Mouse (Mus musculus) NIH3T3 (cell line): ENCODE data around the gene C1qc.

Source experiments
- DNase-seq: peaks from one replicate; pipeline ENCODE4 v3.0.0-alpha.2; 2012; ENCODE audit warnings: low read depth

Gene C1qc

DNA sequence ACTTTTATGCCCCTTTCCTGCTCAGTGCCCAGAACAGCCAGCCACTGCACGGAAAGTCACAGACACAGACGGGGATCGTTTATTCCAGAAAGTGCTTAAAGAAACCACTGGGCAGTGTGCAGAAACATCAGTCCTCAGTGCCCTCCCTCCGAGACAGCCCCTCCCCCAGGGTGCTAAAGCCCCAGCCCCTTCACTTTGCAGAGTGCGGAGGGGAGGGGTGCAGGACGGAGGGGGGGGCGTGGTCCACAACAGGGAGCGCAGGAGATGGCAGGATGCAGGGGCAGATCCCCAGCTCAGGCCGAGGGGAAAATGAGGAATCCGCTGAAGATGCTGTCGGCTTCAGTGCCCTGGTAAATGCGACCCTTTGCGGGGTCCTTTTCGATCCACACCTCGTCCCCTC lies 3.0 kb upstream of the C1qc start:
- no peak for DNase-seq

DNA sequence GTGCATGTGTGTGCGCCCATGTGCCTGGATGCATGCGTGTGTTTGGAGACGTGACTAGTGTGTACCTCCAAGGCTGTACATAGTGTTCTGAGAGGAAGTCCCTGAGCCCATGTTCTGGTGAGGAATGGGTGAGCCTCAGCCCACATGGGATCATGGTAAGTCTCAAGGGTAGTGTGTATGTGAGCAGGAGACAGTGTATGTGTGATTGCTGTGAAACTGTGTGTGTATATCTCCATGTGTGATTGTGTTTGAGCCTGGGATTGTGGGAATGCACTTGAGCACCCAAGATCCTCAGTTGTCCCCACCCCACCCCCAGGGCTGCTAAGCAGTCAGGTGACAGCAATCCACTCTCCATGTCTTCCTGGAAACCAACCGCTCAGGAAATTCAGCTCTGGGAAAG lies 2.0 kb upstream of the C1qc start:
- DNase-seq: no peak

DNA sequence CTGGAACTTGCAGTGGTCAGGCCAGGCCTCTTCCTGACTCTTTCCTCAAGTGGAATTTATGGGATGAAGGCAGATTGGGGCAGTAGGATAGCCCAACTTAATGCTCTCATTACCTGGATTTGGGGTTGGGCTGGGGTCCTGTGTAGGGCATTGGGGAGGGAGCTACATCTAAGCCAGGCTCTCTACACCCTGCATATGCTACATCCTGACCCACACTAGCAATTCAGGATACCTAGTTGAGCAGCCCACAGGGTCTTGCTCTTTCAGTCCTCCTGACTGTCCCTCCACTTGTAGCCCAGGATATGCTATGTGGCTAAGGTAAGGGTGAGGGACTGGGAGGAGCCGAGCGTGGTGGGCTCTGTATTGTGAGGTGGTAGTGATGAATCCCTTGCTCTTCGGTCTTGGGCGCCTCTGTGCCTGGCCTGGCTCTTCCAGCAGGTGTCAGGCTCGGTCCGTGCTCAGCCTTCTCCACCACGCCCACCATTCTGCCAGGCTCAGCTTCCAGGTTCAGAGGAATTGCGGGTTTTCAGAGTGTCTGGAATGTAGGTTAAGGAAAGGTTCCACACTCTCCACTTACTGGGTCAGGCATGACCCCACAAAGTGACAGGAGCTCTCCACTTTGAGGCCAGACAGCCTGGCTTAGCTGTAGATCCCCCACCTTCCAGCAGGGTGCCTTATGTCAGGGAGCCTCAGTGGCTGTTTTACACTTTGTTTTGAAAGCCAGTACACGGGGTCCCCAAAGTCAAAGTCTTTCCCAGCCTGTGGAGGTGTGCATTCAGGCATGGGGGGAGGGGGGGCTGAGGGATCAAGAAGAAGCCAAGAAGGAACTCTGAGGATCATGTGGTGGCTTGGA lies 1.1 kb upstream of the C1qc start:
- peak; percentile 57 for DNase-seq

DNA sequence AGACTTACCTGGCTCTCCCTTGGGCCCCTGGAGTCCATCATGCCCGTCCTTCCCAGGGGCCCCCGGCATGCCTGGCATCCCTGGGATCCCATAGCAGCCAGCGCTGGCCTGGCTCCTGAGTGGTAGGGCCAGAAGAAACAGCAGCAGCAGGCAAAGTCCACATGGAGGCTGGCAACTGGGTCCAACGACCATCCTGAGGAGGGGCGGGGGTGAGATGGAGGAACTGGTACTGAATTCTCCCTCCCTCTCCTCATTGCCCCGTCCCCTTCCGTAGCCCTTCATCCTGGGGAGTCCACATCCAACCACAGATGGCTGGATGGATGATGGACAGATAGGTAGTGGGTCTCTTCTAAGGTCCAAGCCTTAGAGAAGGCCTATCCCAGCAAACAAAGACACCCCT lies 494 bp downstream of the C1qc start:
- no peak for DNase-seq

DNA sequence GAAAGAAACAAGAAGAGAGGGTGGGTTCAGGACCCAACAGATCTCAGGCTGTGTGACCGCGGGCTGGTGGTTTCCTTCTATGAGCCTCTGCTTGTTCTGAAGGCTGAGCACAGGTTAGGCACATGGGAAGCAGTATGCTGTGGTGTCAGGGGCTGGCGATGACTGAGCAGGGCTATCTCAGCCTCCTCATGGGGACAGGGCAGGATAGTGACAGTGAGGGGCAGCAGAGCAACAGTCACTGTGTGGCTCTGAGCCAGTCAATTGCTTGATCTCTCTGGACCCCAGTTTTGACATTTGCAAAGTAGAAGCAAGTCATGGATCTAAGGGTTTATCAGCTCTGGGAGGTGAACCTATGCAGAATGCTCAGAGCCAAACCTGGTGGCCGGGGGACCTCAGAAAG lies 1.8 kb downstream of the C1qc start:
- no peak for DNase-seq

GRCm38 (mm10) chr4:136889981-136890380 lies 2.9 kb downstream of the C1qc start:
- no peak for DNase-seq

DNA sequence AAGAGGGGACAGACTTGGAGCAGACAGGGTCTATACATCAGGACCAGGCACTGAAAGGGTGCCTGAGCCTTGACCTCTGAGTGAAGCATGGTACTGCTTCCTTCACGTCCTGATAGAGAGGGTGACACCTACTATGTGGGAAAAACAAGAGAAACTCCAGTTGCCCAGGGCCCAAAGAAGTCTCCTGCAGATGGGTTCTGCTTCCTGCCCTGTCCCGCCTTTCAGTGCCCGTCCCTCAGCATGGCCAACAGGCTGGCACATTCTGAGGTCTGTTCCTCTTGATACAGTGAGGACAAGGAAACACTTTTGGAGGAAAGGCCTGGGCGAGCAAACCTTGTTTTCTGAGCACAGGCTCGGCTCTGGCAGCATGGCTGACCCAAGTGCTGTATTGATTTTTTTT lies 5.2 kb downstream of the C1qc start:
- DNase-seq: no peak

- no peak for DNase-seq
These were observed 6.8 kb downstream of the C1qc start, which contains the start of gene C1qb for GRCm38 (mm10) chr4:136886101-136886500. C1qb (minus strand) TSS chr4:136886187.

- DNase-seq: peak; percentile 49
These were observed 14.3 kb downstream of the C1qc start for GRCm38 (mm10) chr4:136878601-136879000.

GRCm38 (mm10) chr4:136878171-136878570 lies 14.7 kb downstream of the C1qc start:
- no peak for DNase-seq

DNA sequence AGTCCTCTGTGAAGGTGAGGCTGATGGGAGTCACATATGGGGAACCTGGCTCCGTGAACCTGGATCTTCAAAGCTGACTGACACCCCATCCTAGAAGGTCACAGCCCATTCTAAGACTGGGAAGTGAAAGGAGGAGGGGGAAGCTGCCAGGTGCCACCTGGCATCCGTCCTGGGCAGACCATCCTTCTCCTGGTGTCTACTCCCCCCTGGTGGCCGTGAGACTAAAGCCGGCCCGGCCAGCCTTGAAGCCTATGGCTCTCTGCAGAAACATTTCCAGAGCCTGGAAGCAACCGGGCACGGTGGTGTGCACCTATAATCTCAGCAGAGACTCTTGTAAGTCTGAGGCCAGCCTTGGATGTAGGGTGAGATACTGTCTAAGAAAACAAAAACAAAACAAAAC lies 15.9 kb downstream of the C1qc start:
- peak; percentile 68 for DNase-seq

DNA sequence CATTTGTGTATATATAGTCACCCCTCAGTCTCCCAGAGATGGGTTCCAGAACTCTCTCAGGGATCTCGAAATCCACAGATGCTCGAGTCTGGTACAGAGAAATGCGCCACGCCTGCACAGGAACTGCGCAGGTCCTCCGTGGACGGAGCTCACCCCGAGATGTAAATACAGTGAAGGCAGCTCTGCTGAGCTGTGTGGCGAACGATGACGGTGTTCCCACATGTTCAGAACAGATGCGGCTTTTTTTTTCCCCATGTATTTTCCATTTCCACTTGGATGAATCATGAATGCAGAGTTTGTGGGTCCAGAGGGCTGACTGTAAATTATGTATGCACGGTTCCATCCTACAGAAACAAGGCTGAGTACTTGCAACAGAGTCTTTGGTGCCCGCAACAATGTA lies 17.9 kb downstream of the C1qc start:
- no peak for DNase-seq

DNA sequence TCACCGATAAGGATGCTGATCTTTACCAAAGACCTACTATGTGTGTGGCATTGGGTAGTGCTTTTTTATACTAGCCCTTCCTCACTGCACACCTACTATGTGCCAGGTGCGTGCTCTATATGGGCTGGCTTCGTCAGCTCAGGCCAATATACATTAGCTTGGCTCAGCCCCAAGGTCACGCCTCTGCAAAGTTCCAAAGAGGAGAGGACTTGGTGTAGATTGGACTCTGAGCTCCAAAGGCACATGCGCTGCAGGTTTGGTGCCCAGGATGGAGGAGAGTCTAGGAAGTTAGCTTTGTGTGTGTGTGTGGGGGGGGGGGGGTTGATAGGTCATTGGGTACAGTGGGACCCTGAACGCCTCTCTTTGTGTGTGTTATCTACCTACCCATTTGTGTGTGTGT lies 24.5 kb downstream of the C1qc start:
- DNase-seq: no peak

DNA sequence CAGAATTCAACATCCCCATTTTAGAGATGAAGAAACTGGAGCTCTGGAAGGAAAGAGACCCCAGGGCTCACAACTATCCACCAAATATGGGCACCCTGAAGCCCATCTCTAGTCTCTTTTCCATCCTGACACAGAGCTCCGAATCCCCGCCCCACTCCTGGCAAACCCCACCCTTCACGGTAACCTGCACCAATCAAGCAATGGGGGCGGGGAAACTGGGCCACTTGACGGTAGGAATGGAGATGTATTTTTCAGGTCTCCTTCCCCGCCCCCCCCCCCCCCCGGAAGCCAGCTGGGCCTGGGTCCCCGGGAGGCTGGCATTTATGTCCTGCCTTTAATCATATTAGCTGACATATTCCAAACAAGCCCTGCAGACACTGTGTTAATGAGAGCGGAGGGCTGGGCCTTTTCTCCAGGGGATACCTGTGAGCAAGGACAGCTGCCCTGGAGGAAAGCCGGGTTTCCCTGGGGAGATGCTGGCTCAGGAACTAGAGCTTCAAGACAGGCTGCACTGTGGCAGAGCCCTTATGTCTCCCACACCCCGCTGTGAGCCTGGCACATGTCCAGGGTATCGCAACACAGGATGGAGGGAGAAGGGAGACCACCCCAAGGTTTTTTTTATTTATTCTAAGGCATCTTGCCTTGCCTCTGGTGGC lies 25.0 kb downstream of the C1qc start:
- DNase-seq: no peak

GRCm38 (mm10) chr4:136865531-136865930 lies 27.3 kb downstream of the C1qc start:
- no peak for DNase-seq

- DNase-seq: no peak
These were observed 28.0 kb downstream of the C1qc start for GRCm38 (mm10) chr4:136864751-136865470.

DNA sequence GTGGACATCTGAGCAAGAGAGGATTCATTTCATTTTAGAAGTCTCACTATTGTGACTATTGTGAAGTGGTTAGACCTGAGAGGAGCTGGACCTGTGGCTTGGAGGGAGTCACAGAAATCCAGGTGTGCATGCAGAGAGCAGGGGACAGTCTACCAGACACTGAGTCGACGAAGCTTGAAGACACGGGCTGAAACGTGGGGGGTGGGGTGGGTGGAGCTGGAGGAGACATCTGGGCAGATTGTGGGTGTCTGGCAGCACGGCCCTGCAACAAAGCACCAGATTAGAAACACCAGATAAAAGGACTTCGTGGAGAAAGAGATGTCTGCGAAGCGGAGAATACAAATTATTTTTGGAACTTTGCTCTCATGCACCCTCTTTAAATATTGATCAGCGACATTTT lies 29.3 kb downstream of the C1qc start:
- DNase-seq: no peak

DNA sequence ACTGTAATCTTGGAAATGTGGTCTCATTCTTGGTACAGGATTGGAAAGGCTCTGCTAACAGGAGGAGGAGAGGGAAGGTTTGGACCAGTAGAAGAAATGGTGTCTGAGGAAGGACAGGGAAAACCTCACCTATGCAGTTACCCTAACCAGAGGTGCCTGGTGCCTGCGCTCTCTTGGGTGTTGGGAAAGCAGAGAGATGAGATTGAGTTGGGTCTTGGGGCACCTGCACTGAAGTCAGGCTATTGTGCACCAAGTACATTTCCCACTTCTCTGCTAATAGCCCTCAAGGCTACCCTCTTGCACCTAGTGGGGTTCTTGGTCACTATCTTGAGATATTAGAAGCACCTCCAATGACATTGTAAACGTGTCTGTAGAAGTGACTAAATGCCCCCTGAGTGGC lies 30.5 kb downstream of the C1qc start:
- no peak for DNase-seq

DNA sequence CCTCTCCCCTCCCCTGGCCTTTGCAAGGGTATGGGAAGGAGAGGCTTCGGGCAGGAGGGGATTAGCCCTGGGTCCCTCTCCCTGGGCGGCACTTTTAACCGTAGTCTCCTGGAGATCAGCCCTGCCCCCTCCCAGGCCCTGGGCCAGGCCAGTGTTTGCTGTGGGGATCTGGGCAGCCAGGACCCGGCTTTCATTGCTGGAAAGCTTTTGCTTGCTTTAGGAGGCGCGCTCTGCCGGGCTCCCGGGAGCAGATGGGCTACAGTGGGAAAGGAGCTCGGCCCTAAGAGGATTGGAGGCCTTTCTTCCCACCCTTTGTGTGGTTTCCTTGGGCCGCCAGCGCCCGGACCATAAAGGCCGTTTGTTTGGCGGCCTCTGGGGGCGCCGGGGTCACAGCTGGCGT lies 31.1 kb downstream of the C1qc start:
- DNase-seq: no peak

- no peak for DNase-seq
These were observed 32.8 kb downstream of the C1qc start for GRCm38 (mm10) chr4:136860022-136860421.

DNA sequence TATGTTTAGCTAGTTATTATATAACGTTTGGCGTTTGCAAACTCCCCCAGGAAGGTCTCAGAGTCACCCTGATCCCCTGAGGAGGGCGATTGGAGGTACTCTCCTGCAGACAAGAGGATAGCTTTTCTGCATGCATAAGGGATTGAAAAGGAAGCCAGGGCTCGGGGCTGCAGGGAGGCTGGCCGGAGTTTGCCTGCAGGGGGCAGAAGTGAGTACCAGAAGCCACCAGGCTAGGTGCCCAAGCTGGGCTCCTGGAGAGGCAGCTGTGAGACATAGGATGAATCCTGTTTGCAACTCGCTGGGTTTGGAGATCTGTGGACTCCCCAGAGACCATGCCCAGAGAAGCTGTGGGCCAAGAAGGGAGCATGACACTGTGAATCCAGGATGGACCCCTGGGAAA lies 37.8 kb downstream of the C1qc start:
- DNase-seq: peak; percentile 22

- DNase-seq: no peak
These were observed 39.9 kb downstream of the C1qc start for GRCm38 (mm10) chr4:136852989-136853388.

- DNase-seq: no peak
These were observed 40.7 kb downstream of the C1qc start for GRCm38 (mm10) chr4:136852119-136852518.
